9 mouse cellular contexts compared by ENCODE assay signal in the genomic region with DNA sequence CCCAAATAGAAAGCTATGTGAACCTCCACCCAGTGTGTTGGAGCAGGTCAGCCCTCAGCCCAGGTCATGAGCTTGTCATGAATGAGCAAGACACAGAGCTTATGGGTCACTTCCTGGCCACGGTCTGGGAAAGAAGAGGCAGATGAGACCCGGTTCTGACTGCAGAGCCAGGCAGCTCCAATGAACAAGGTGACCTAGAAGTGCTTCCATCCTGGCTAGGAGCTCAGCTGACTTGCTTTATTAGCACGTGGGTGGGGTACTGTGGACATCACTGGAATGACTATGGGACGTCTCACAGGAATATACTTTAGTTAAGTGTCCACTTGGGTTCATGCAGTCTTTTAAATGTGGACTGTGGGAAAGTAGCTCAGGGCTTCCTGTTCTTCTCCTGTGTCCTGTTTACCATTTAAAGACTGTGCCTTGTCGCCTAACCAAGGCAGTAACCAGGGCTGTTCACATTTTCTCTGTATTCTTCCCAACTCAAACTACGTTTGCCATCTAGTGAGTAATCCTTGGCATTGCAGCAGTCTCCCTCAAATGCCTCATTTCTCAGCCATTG.
A peak's percentile ranks its signal among the peaks of the same experiment; 100 is the strongest.
DNase-seq lines count a peak whose midpoint lies in the region; ATAC-seq and TF ChIP-seq lines count a peak whose summit lies in the region.
"Had no signal": no experiment of that assay in that cellular context is flagged by ENCODE, and none has a peak within 500 bp of the region (broad histone marks: within the 10 kb centered on the region; RNA-seq: fewer than 3 reads in every experiment).

No protein-coding gene starts in this region.

- WGBS in forebrain, embryonic 16.5 days: 50% methylated on average over 6 of the region's 6 CpGs
- WGBS in hindbrain, postnatal 0 days: 46% methylated on average over 6 of the region's 6 CpGs
- 56% methylated on average over 6 of the region's 6 CpGs for WGBS in midbrain, embryonic 16.5 days

- DNase-seq in adrenal gland, postnatal 10 days: peak; percentile 50
- no peak for DNase-seq in adrenal gland, adult 18-20 months (ENCODE audit: low spot score in 2 of 2)
- DNase-seq in R1 (ENCODE audit: low read depth, low spot score): peak; percentile 39
- peak; percentile 84 for DNase-seq in hindbrain, postnatal 0 days (ENCODE audit: low spot score)
- peak; percentile 50 for DNase-seq in left cerebral cortex, adult 11 months (ENCODE audit: low spot score)
- DNase-seq in spleen, postnatal 14 days (ENCODE audit: low spot score in 2 of 2): no peak

- H3K27me3 ChIP-seq in forebrain, embryonic 16.5 days (replicated peaks; ENCODE audit: control insufficient read depth, insufficient read depth, low read length): no peaks in the 10 kb centered on the region
- H3K27me3 ChIP-seq in hindbrain, postnatal 0 days (ENCODE audit: insufficient read depth, low read length): no peaks in the 10 kb centered on the region
- H3K27me3 ChIP-seq in midbrain, embryonic 16.5 days (ENCODE audit: control insufficient read depth, insufficient read depth, low read depth, low read length): no peaks in the 10 kb centered on the region
- H3K27me3 ChIP-seq: CH12.LX had no signal

- H3K9me3 ChIP-seq in forebrain, embryonic 16.5 days (ENCODE audit: control insufficient read depth, low read length): no peaks in the 10 kb centered on the region
- H3K9me3 ChIP-seq in hindbrain, postnatal 0 days (ENCODE audit: low read length): no peaks in the 10 kb centered on the region
- H3K9me3 ChIP-seq in midbrain, embryonic 16.5 days (replicated peaks; ENCODE audit: control insufficient read depth, low read length, poor library complexity, severe bottlenecking): no peaks in the 10 kb centered on the region

- TF ChIP-seq CTCF in hindbrain, postnatal 0 days (IDR thresholded peaks at IDR 0.05; ENCODE audit: low read depth): peak; percentile 92

- H3K27ac ChIP-seq in forebrain, embryonic 16.5 days (ENCODE audit: low read length): no peak overlapping the region
- H3K27ac ChIP-seq in hindbrain, postnatal 0 days: peak overlapping the region; percentile 5; the same call in 1 of the 2 replicates
- no peak overlapping the region for H3K27ac ChIP-seq in midbrain, embryonic 16.5 days (ENCODE audit: low read length)

- ATAC-seq in forebrain, embryonic 16.5 days: peak; percentile 86
- peak; percentile 87 for ATAC-seq in hindbrain, postnatal 0 days
- ATAC-seq in midbrain, embryonic 16.5 days: peak; percentile 89

- no peak overlapping the region for H3K4me2 ChIP-seq in forebrain, embryonic 16.5 days (ENCODE audit: low read length)
- H3K4me2 ChIP-seq in hindbrain, postnatal 0 days (ENCODE audit: low read depth, low read length): no peak overlapping the region
- H3K4me2 ChIP-seq in midbrain, embryonic 16.5 days (ENCODE audit: low read length): no peak overlapping the region

- H3K36me3 ChIP-seq in forebrain, embryonic 16.5 days (ENCODE audit: control insufficient read depth, insufficient read depth): no peaks in the 10 kb centered on the region
- no peaks in the 10 kb centered on the region for H3K36me3 ChIP-seq in hindbrain, postnatal 0 days (ENCODE audit: insufficient read depth, low read length)
- H3K36me3 ChIP-seq in midbrain, embryonic 16.5 days (ENCODE audit: control insufficient read depth, insufficient read depth, low read length): no peaks in the 10 kb centered on the region

- H3K4me3 ChIP-seq in forebrain, embryonic 16.5 days (replicated peaks; ENCODE audit: low read length): no peak overlapping the region
- H3K4me3 ChIP-seq in hindbrain, postnatal 0 days (ENCODE audit: low read length): no peak overlapping the region
- H3K4me3 ChIP-seq in midbrain, embryonic 16.5 days (ENCODE audit: low read depth, low read length): no peak overlapping the region

- H3K4me1 ChIP-seq in forebrain, embryonic 16.5 days (replicated peaks; ENCODE audit: control insufficient read depth, insufficient read depth, low read length): no peaks in the 10 kb centered on the region
- no peaks in the 10 kb centered on the region for H3K4me1 ChIP-seq in hindbrain, postnatal 0 days (ENCODE audit: insufficient read depth, low read length)
- no peaks in the 10 kb centered on the region for H3K4me1 ChIP-seq in midbrain, embryonic 16.5 days (ENCODE audit: control insufficient read depth, insufficient read depth, low read length)

- H3K9ac ChIP-seq in forebrain, embryonic 16.5 days (replicated peaks; ENCODE audit: low read depth, low read length): no peak overlapping the region
- H3K9ac ChIP-seq in hindbrain, postnatal 0 days (replicated peaks; ENCODE audit: low read length): no peak overlapping the region
- no peak overlapping the region for H3K9ac ChIP-seq in midbrain, embryonic 16.5 days (ENCODE audit: low read depth, low read length)

Comparison
In these comparisons a context has a peak if more than half of its experiments do, and no peak if none do; other contexts are left out.
1. DNase-seq: peak in adrenal gland, postnatal 10 days (single experiment), R1 (single experiment), hindbrain, postnatal 0 days (single experiment) and left cerebral cortex, adult 11 months (single experiment); none in adrenal gland, adult 18-20 months (0 of 2) and spleen, postnatal 14 days (0 of 2).
2. Peak in every context shown above with its lines, with median percentiles within 50 percentile points of each other: ATAC-seq.